ENCODE assay signal across 14 mouse cellular contexts in genomic region chr11:96320688-96321087, GRCm38 (mm10). TPM values are rescaled to one million over a fixed set of nuclear protein-coding genes. Genes with fewer than 3 reads are reported as not detected.
A peak's percentile ranks its signal among the peaks of the same experiment; 100 is the strongest.
DNase-seq lines count a peak whose midpoint lies in the region; ATAC-seq lines count a peak whose summit lies in the region.
"Had no signal": no experiment of that assay in that cellular context is flagged by ENCODE, and none has a peak within 500 bp of the region (broad histone marks: within the 10 kb centered on the region; RNA-seq: fewer than 3 reads in every experiment).

No protein-coding gene starts in this region.

- peaks cover 98% of the 10 kb centered on the region for H3K27me3 ChIP-seq in heart, embryonic 14.5 days (ENCODE audit: control insufficient read depth, insufficient read depth, low read length)
- H3K27me3 ChIP-seq in hindbrain, embryonic 10.5 days (ENCODE audit: insufficient read depth, poor library complexity, severe bottlenecking): peaks cover 100% of the 10 kb centered on the region
- no peaks in the 10 kb centered on the region for H3K27me3 ChIP-seq in intestine, embryonic 16.5 days (replicated peaks; ENCODE audit: control insufficient read depth, insufficient read depth, low read length)

- no peak overlapping the region for H3K27ac ChIP-seq in heart, embryonic 14.5 days (replicated peaks in 1 of 2; ENCODE audit: control insufficient read depth in 1 of 2, insufficient read depth in 1 of 2, low read depth in 2 of 2, low read length in 2 of 2)
- H3K27ac ChIP-seq in hindbrain, embryonic 10.5 days: peak overlapping the region; percentile 59
- peak overlapping the region; percentile 42 for H3K27ac ChIP-seq in intestine, embryonic 16.5 days (ENCODE audit: low read length)
- H3K27ac ChIP-seq: forebrain, embryonic 12.5 days had no signal

- no peaks in the 10 kb centered on the region for H3K9me3 ChIP-seq in heart, embryonic 14.5 days (ENCODE audit: control insufficient read depth, low read length)
- H3K9me3 ChIP-seq in hindbrain, embryonic 10.5 days: no peaks in the 10 kb centered on the region
- no peaks in the 10 kb centered on the region for H3K9me3 ChIP-seq in intestine, embryonic 16.5 days (ENCODE audit: control insufficient read depth, low read length)
- H3K9me3 ChIP-seq: forebrain, embryonic 12.5 days had no signal

- H3K36me3 ChIP-seq in heart, embryonic 14.5 days (ENCODE audit: control insufficient read depth, insufficient read depth, low read length): no peaks in the 10 kb centered on the region
- H3K36me3 ChIP-seq in hindbrain, embryonic 10.5 days: no peaks in the 10 kb centered on the region
- no peaks in the 10 kb centered on the region for H3K36me3 ChIP-seq in intestine, embryonic 16.5 days (ENCODE audit: control insufficient read depth, insufficient read depth, low read length)
- H3K36me3 ChIP-seq: forebrain, embryonic 12.5 days had no signal

- 0 out of 4 replicates have a peak, but pooled peaks cover 2 to 7% of the 10 kb centered on the region in 2 experiments for H3K4me1 ChIP-seq in heart, embryonic 14.5 days (ENCODE audit: control insufficient read depth in 2 of 2, insufficient read depth in 2 of 2, low read length in 2 of 2)
- peaks cover 18% of the 10 kb centered on the region for H3K4me1 ChIP-seq in hindbrain, embryonic 10.5 days (replicated peaks)
- H3K4me1 ChIP-seq in intestine, embryonic 16.5 days (ENCODE audit: control insufficient read depth, insufficient read depth, low read length): peaks cover 12% of the 10 kb centered on the region; the same call in 1 of the 2 replicates

- H3K4me3 ChIP-seq in heart, embryonic 14.5 days (ENCODE audit: control insufficient read depth in 1 of 2, insufficient read depth in 1 of 2, low read depth in 1 of 2, low read length in 2 of 2): no peak overlapping the region
- H3K4me3 ChIP-seq in hindbrain, embryonic 10.5 days: peak overlapping the region; percentile 56
- H3K4me3 ChIP-seq in intestine, embryonic 16.5 days (ENCODE audit: low read length): peak overlapping the region; percentile 44
- H3K4me3 ChIP-seq: forebrain, embryonic 12.5 days had no signal

- H3K9ac ChIP-seq in heart, embryonic 14.5 days (ENCODE audit: low read length): no peak overlapping the region
- peak overlapping the region; percentile 87 for H3K9ac ChIP-seq in intestine, embryonic 16.5 days (ENCODE audit: low read depth, low read length)
- H3K9ac ChIP-seq: forebrain, embryonic 12.5 days had no signal

- peak overlapping the region; percentile 55; the same call in 1 of the 2 replicates for H3K4me2 ChIP-seq in heart, embryonic 14.5 days (ENCODE audit: low read length)
- peak overlapping the region; percentile 79 for H3K4me2 ChIP-seq in intestine, embryonic 16.5 days (ENCODE audit: low read depth, low read length)
- H3K4me2 ChIP-seq: forebrain, embryonic 12.5 days had no signal

- no peak for DNase-seq in heart, adult 9 months (ENCODE audit: low spot score in 2 of 2)
- DNase-seq in hindbrain, embryonic 10.5 days (ENCODE audit: low spot score): no peak
- peak; percentile 72 for DNase-seq in lung, postnatal 10 days
- DNase-seq in cerebellum, adult 18-20 months: no peak
- DNase-seq in c-Kit-positive CD71-positive TER-119-positive erythroid progenitor cells, embryonic 14.5 days (ENCODE audit: low spot score): no peak
- DNase-seq: heart, adult 18-20 months; right cerebral cortex, postnatal 4 days; thymus, postnatal 25 days had no signal

- ATAC-seq in heart, embryonic 14.5 days (ENCODE audit: insufficient number of reproducible peaks, insufficient read depth, low FRiP score, low read depth): no peak
- no peak for ATAC-seq in intestine, embryonic 16.5 days
- no peak for ATAC-seq in megakaryocyte-erythroid progenitor cell, adult 5-6 weeks (replicated peaks; ENCODE audit: low FRiP score, low TSS enrichment, poor library complexity, severe bottlenecking)

- WGBS in heart, embryonic 14.5 days: 12% methylated on average over 17 of the region's 17 CpGs
- WGBS in hindbrain, embryonic 10.5 days: 1% methylated on average over 17 of the region's 17 CpGs
- WGBS in intestine, embryonic 16.5 days: 18% methylated on average over 17 of the region's 17 CpGs

RNA-seq across cellular contexts. Expression of gene Hoxb3, which starts 2.4 kb away (rescaled TPM):
- 0.31 and 0.43 TPM in 2 replicates for polyA plus RNA-seq in heart, embryonic 14.5 days (2014; fragmentation: Nextera tagmentation; extraction: Ambion mirVana)
- 5.3 and 9.6 TPM in 2 replicates for polyA plus RNA-seq in hindbrain, embryonic 10.5 days (2016; fragmentation: Nextera tagmentation; extraction: Ambion mirVana)
- polyA plus RNA-seq in intestine, embryonic 16.5 days (2015; fragmentation: Nextera tagmentation; extraction: Ambion mirVana): 1.4 and 1.5 TPM in 2 replicates
- total RNA-seq in megakaryocyte-erythroid progenitor cell, adult 5-6 weeks (2014; fragmentation: Nextera tagmentation): 0.28 and 0.79 TPM in 2 replicates
- not detected in 2 replicates for total RNA-seq in megakaryocyte-erythroid progenitor cell, adult 5-6 weeks (2017)
- total RNA-seq: layer of hippocampus, postnatal 10 days had no signal
- polyA plus RNA-seq: cortical plate, adult 2 months; forebrain, embryonic 12.5 days had no signal

RNA-seq across cellular contexts. Expression of gene Hoxb4, which starts 2.6 kb away (rescaled TPM):
- polyA plus RNA-seq in heart, embryonic 14.5 days (2014; fragmentation: Nextera tagmentation; extraction: Ambion mirVana): 0.09 and 0.15 TPM in 2 replicates
- 0.47 and 3.1 TPM in 2 replicates for polyA plus RNA-seq in hindbrain, embryonic 10.5 days (2016; fragmentation: Nextera tagmentation; extraction: Ambion mirVana)
- 1.8 and 2.0 TPM in 2 replicates for polyA plus RNA-seq in intestine, embryonic 16.5 days (2015; fragmentation: Nextera tagmentation; extraction: Ambion mirVana)
- 0.12 and 0.66 TPM in 2 replicates for total RNA-seq in megakaryocyte-erythroid progenitor cell, adult 5-6 weeks (2014; fragmentation: Nextera tagmentation)
- total RNA-seq in megakaryocyte-erythroid progenitor cell, adult 5-6 weeks (2017): 0.70 and 1.9 TPM in 2 replicates
- total RNA-seq: layer of hippocampus, postnatal 10 days had no signal
- polyA plus RNA-seq: cortical plate, adult 2 months; forebrain, embryonic 12.5 days had no signal

RNA-seq across cellular contexts. Expression of gene Hoxb5, which starts 17.6 kb away (rescaled TPM):
- 0.27 TPM in 1 of 2 replicates, not detected in the other for polyA plus RNA-seq in heart, embryonic 14.5 days (2014; fragmentation: Nextera tagmentation; extraction: Ambion mirVana)
- polyA plus RNA-seq in hindbrain, embryonic 10.5 days (2016; fragmentation: Nextera tagmentation; extraction: Ambion mirVana): 0.14 and 6.3 TPM in 2 replicates
- polyA plus RNA-seq in intestine, embryonic 16.5 days (2015; fragmentation: Nextera tagmentation; extraction: Ambion mirVana): 26.4 and 28.7 TPM in 2 replicates
- not detected in 2 replicates for total RNA-seq in megakaryocyte-erythroid progenitor cell, adult 5-6 weeks (2014; fragmentation: Nextera tagmentation)
- not detected in 2 replicates for total RNA-seq in megakaryocyte-erythroid progenitor cell, adult 5-6 weeks (2017)
- total RNA-seq: layer of hippocampus, postnatal 10 days had no signal
- polyA plus RNA-seq: cortical plate, adult 2 months; forebrain, embryonic 12.5 days had no signal

RNA-seq across cellular contexts. Expression of gene Hoxb6, which starts 28.4 kb away (rescaled TPM):
- not detected in 2 replicates for polyA plus RNA-seq in heart, embryonic 14.5 days (2014; fragmentation: Nextera tagmentation; extraction: Ambion mirVana)
- polyA plus RNA-seq in hindbrain, embryonic 10.5 days (2016; fragmentation: Nextera tagmentation; extraction: Ambion mirVana): 0.31 TPM in 1 of 2 replicates, not detected in the other
- polyA plus RNA-seq in intestine, embryonic 16.5 days (2015; fragmentation: Nextera tagmentation; extraction: Ambion mirVana): 11.1 and 11.3 TPM in 2 replicates
- not detected in 2 replicates for total RNA-seq in megakaryocyte-erythroid progenitor cell, adult 5-6 weeks (2014; fragmentation: Nextera tagmentation)
- total RNA-seq in megakaryocyte-erythroid progenitor cell, adult 5-6 weeks (2017): 0.72 TPM in 1 of 2 replicates, not detected in the other
- total RNA-seq: heart, adult 18-20 months; layer of hippocampus, postnatal 10 days had no signal
- polyA plus RNA-seq: cortical plate, adult 2 months; forebrain, embryonic 12.5 days had no signal

RNA-seq across cellular contexts. Expression of gene Hoxb2, which starts 29.6 kb away (rescaled TPM):
- polyA plus RNA-seq in heart, embryonic 14.5 days (2014; fragmentation: Nextera tagmentation; extraction: Ambion mirVana): 2.0 and 2.9 TPM in 2 replicates
- polyA plus RNA-seq in hindbrain, embryonic 10.5 days (2016; fragmentation: Nextera tagmentation; extraction: Ambion mirVana): 30.1 and 49.6 TPM in 2 replicates
- 9.6 and 11.6 TPM in 2 replicates for polyA plus RNA-seq in intestine, embryonic 16.5 days (2015; fragmentation: Nextera tagmentation; extraction: Ambion mirVana)
- total RNA-seq in megakaryocyte-erythroid progenitor cell, adult 5-6 weeks (2014; fragmentation: Nextera tagmentation): 0.37 TPM in 1 of 2 replicates, not detected in the other
- 0.42 TPM in 1 of 2 replicates, not detected in the other for total RNA-seq in megakaryocyte-erythroid progenitor cell, adult 5-6 weeks (2017)
- total RNA-seq: layer of hippocampus, postnatal 10 days had no signal
- polyA plus RNA-seq: cortical plate, adult 2 months had no signal

Comparison
In these comparisons a context has a peak if more than half of its experiments do, and no peak if none do; other contexts are left out.
1. H3K27ac ChIP-seq: peak in hindbrain, embryonic 10.5 days (single experiment) and intestine, embryonic 16.5 days (single experiment); none in heart, embryonic 14.5 days (0 of 2).
2. H3K4me3 ChIP-seq: peak in hindbrain, embryonic 10.5 days (single experiment) and intestine, embryonic 16.5 days (single experiment); none in heart, embryonic 14.5 days (0 of 2).